13 mouse cellular contexts compared by ENCODE assay signal in the genomic region with DNA sequence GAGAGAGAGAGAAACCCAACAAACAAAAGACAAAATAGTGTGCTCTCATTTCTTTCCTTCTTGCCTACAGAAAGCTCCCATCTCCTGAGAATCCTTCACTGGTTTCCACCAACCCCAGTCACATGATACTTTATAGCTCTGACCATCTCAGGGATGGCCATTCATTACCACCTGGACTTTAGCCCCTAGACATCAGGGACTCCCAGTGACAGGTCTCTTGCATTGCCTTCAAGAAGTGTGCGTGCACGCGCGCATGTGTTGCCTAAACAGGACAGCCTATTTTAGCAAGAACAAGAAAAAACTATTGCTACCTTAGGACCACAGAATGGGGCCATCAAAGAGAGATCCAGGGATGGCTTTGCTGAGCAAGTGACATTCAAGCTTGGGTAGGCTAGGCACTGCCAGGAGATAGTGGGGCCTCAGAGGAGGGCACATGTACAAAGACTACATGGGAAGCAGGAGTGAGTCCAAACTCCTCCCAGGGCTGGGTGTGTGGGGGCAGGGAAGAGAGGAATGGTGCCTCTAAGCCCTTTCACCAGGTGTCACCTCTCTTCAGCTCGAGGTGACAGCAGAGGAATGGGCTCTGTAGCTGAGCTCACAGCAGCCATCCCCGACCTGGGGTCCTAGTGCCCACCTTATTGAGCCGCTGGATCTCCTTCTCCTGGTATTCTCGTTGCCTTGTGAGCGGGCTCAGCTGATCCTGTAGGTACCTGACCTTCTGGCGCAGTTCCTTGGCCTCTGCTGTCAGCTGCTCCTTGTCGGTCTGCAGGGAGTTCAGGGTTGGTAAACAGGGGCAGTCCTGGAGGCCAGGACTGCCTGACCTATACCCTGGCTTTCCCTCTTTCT. TPM values are rescaled to one million over a fixed set of nuclear protein-coding genes. Genes with fewer than 3 reads are reported as not detected.
DNase-seq lines count a peak whose midpoint lies in the region; ATAC-seq and TF ChIP-seq lines count a peak whose summit lies in the region.
"Had no signal": no experiment of that assay in that cellular context is flagged by ENCODE, and none has a peak within 500 bp of the region (broad histone marks: within the 10 kb centered on the region; RNA-seq: fewer than 3 reads in every experiment).

No protein-coding gene starts in this region.

- no peak overlapping the region for H3K4me3 ChIP-seq in heart, adult 2 months
- no peak overlapping the region for H3K4me3 ChIP-seq in CH12.LX (replicated peaks in 1 of 3; ENCODE audit: low read depth in 2 of 3, low read length in 2 of 3, poor library complexity in 1 of 3)
- H3K4me3 ChIP-seq in heart, embryonic 15.5 days = no peak overlapping the region
- H3K4me3 ChIP-seq: hindbrain, embryonic 12.5 days; limb, embryonic 13.5 days had no signal

- dilution Hi-C loops in CH12.LX (cut with MboI; ENCODE audit: extremely low pct_ligation_motif_present, extremely low pct_unique_long_range_greater_than_20kb, low sequenced_read_pairs) = no loop called here

- no peak for TF ChIP-seq RAD21 in CH12.LX (IDR thresholded peaks at IDR 0.05; ENCODE audit: low read depth, low read length)

- H3K9me3 ChIP-seq in CH12.LX (replicated peaks; ENCODE audit: low read length) = peaks cover 3% of the 10 kb centered on the region
- H3K9me3 ChIP-seq in heart, embryonic 15.5 days (replicated peaks) = no peaks in the 10 kb centered on the region
- H3K9me3 ChIP-seq: hindbrain, embryonic 12.5 days; limb, embryonic 13.5 days had no signal

- H3K9ac ChIP-seq in heart, adult 2 months (ENCODE audit: low read depth, low read length) = no peak overlapping the region
- no peak overlapping the region for H3K9ac ChIP-seq in CH12.LX (ENCODE audit: insufficient read depth, low read depth)
- H3K9ac ChIP-seq in heart, embryonic 15.5 days = no peak overlapping the region
- H3K9ac ChIP-seq: hindbrain, embryonic 12.5 days; limb, embryonic 13.5 days had no signal

- TF ChIP-seq POLR2A in heart, adult 2 months (IDR thresholded peaks at IDR 0.05; ENCODE audit: insufficient read depth, low read depth, low read length) = no peak
- TF ChIP-seq POLR2A in CH12.LX (IDR thresholded peaks at IDR 0.05; ENCODE audit: low read depth, low read length) = no peak

- H3K4me1 ChIP-seq in heart, adult 2 months (ENCODE audit: control insufficient read depth, insufficient read depth, low read length) = no peaks in the 10 kb centered on the region
- peaks cover 0 to 33% of the 10 kb centered on the region in 2 experiments; a peak in 2 of 4 replicates for H3K4me1 ChIP-seq in CH12.LX (ENCODE audit: control insufficient read depth in 1 of 2, insufficient read depth in 2 of 2)
- H3K4me1 ChIP-seq in heart, embryonic 15.5 days (replicated peaks) = peaks cover 19% of the 10 kb centered on the region
- H3K4me1 ChIP-seq: hindbrain, embryonic 12.5 days; limb, embryonic 13.5 days had no signal

- WGBS in heart, adult 2 months = 70% methylated on average over 11 of the region's 11 CpGs
- 61% methylated on average over 11 of the region's 11 CpGs for WGBS in heart, embryonic 15.5 days

- 0 out of 2 replicates have a peak, but pooled peaks have one; percentile 6 for TF ChIP-seq EP300 in heart, adult 2 months (IDR thresholded peaks at IDR 0.05; ENCODE audit: insufficient read depth, low read depth, low read length)
- TF ChIP-seq EP300 in CH12.LX (IDR thresholded peaks at IDR 0.05; ENCODE audit: low read length) = no peak

- 0 out of 2 replicates have a peak, but pooled peaks have one; percentile 48 for ATAC-seq in heart, embryonic 15.5 days (replicated peaks; ENCODE audit: insufficient number of reproducible peaks, insufficient read depth, low FRiP score, low read depth)
- ATAC-seq: Patski had no signal

- no peaks in the 10 kb centered on the region for H3K36me3 ChIP-seq in heart, adult 2 months (ENCODE audit: control insufficient read depth, insufficient read depth, low read length)
- peaks cover 86 to 94% of the 10 kb centered on the region in 2 experiments for H3K36me3 ChIP-seq in CH12.LX (replicated peaks in 1 of 2; ENCODE audit: control insufficient read depth in 1 of 2, insufficient read depth in 1 of 2, low read length in 1 of 2)
- peaks cover 70% of the 10 kb centered on the region for H3K36me3 ChIP-seq in heart, embryonic 15.5 days

- in situ Hi-C loops in CH12.LX (cut with MboI; ENCODE audit: low pct_ligation_motif_present, low pct_unique_long_range_greater_than_20kb, low sequenced_read_pairs) = no loop called here

- no peak for DNase-seq in heart, adult 2 months
- DNase-seq in heart, postnatal 4 days = no peak
- DNase-seq in CH12.LX (ENCODE audit: extremely low read depth) = no peak
- DNase-seq in kidney, postnatal 25 days = peak; percentile 70 to 90
- DNase-seq in spleen, postnatal 14 days (ENCODE audit: low spot score in 2 of 2) = no peak
- no peak for DNase-seq in spleen, adult 12 weeks (ENCODE audit: low spot score)
- DNase-seq in Muller cell, postnatal 12 days (ENCODE audit: inconsistent ontology term) = no peak
- DNase-seq: cerebellum, postnatal 36 days; layer of hippocampus, adult 9-11 months had no signal

- H3K79me2 ChIP-seq in heart, adult 2 months (replicated peaks; ENCODE audit: control insufficient read depth, insufficient read depth, low read length) = no peaks in the 10 kb centered on the region
- H3K79me2 ChIP-seq in CH12.LX (replicated peaks; ENCODE audit: control insufficient read depth, extremely low read depth, insufficient read depth, poor library complexity, severe bottlenecking) = no peaks in the 10 kb centered on the region

- H3K27me3 ChIP-seq in heart, adult 2 months (ENCODE audit: control insufficient read depth, insufficient read depth, low read length) = no peaks in the 10 kb centered on the region
- H3K27me3 ChIP-seq in CH12.LX (replicated peaks) = no peaks in the 10 kb centered on the region
- H3K27me3 ChIP-seq in heart, embryonic 15.5 days = no peaks in the 10 kb centered on the region
- H3K27me3 ChIP-seq: hindbrain, embryonic 12.5 days; limb, embryonic 13.5 days; Patski had no signal

- H3K27ac ChIP-seq in heart, adult 2 months = peak overlapping the region; percentile 62
- no peak overlapping the region for H3K27ac ChIP-seq in CH12.LX (ENCODE audit: insufficient read depth, low read depth)
- H3K27ac ChIP-seq in heart, embryonic 15.5 days = peak overlapping the region; percentile 69
- H3K27ac ChIP-seq: hindbrain, embryonic 12.5 days; limb, embryonic 13.5 days had no signal

- TF ChIP-seq CTCF in heart, adult 2 months (IDR thresholded peaks at IDR 0.05) = no peak
- no peak for TF ChIP-seq CTCF in CH12.LX (conservative IDR thresholded peaks at IDR 0.05 in 1 of 2, IDR thresholded peaks at IDR 0.05 in 1 of 2; ENCODE audit: low read depth in 2 of 2, low read length in 2 of 2)

- intact Hi-C loops in heart, adult 2 months (cut with DNase I) = no loop called here

- H3K4me2 ChIP-seq in CH12.LX (ENCODE audit: insufficient read depth, low read depth, poor library complexity, severe bottlenecking) = no peak overlapping the region
- H3K4me2 ChIP-seq in heart, embryonic 15.5 days = no peak overlapping the region
- H3K4me2 ChIP-seq: hindbrain, embryonic 12.5 days; limb, embryonic 13.5 days had no signal

TF ChIP-seq in CH12.LX, 34 proteins besides CTCF, POLR2A, EP300 and RAD21:
- 0 out of 2 replicates have a peak, but pooled peaks have one; percentile 9 for TF ChIP-seq POLR2AphosphoS2 (IDR thresholded peaks at IDR 0.05; ENCODE audit: low read depth, low read length)
- TF ChIP-seq USF2 (conservative IDR thresholded peaks at IDR 0.05; ENCODE audit: low read depth, low read length) = no peak

RNA-seq across cellular contexts. Expression of a gene that starts 18.1 kb away (rescaled TPM):
- 100 to 1,000 TPM; 219 to 246 TPM for total RNA-seq in heart, adult 2 months (2021)
- 362 and 401 TPM in 2 replicates for polyA plus RNA-seq in heart, adult 2 months (2012; rRNA removed)
- 100 to 1,000 TPM; 153 to 177 TPM for total RNA-seq in heart, postnatal 4 days (2021)
- total RNA-seq in CH12.LX (2012; rRNA removed) = 0.25 TPM in 1 of 2 replicates, not detected in the other
- total RNA-seq in CH12.LX (2014; rRNA removed) = not detected in 2 replicates
- polyA plus RNA-seq in CH12.LX (2012; ENCODE audit: insufficient read length, low read depth) = 0.63 and 0.90 TPM in 2 replicates
- 751 and 850 TPM in 2 replicates for polyA plus RNA-seq in heart, embryonic 15.5 days (2015; fragmentation: Nextera tagmentation; extraction: Ambion mirVana)

RNA-seq across cellular contexts. Expression of a gene that starts 42.4 kb away (rescaled TPM):
- total RNA-seq in heart, adult 2 months (2021) = 10 to 100 TPM; 25.9 to 34.4 TPM
- polyA plus RNA-seq in heart, adult 2 months (2012; rRNA removed) = 26.6 and 31.9 TPM in 2 replicates
- 10 to 100 TPM; 29.5 to 33.7 TPM for total RNA-seq in heart, postnatal 4 days (2021)
- total RNA-seq in CH12.LX (2012; rRNA removed) (67.8 and 76.2 TPM in 2 replicates), CH12.LX (2014; rRNA removed) (34.9 and 36.1 TPM in 2 replicates)
- polyA plus RNA-seq in CH12.LX (2012; ENCODE audit: insufficient read length, low read depth) = 134 and 137 TPM in 2 replicates
- polyA plus RNA-seq in heart, embryonic 15.5 days (2015; fragmentation: Nextera tagmentation; extraction: Ambion mirVana) = 20.3 and 24.3 TPM in 2 replicates

RNA-seq across cellular contexts. Expression of a gene that starts 54.2 kb away (rescaled TPM):
- 100 to 1,000 TPM; 258 to 297 TPM for total RNA-seq in heart, adult 2 months (2021)
- 477 and 498 TPM in 2 replicates for polyA plus RNA-seq in heart, adult 2 months (2012; rRNA removed)
- 100 to 1,000 TPM; 364 to 393 TPM for total RNA-seq in heart, postnatal 4 days (2021)
- total RNA-seq in CH12.LX (2012; rRNA removed) (1,034 and 1,097 TPM in 2 replicates), CH12.LX (2014; rRNA removed) (1,162 and 1,228 TPM in 2 replicates)
- polyA plus RNA-seq in CH12.LX (2012; ENCODE audit: insufficient read length, low read depth) = 854 and 997 TPM in 2 replicates
- 497 and 753 TPM in 2 replicates for polyA plus RNA-seq in heart, embryonic 15.5 days (2015; fragmentation: Nextera tagmentation; extraction: Ambion mirVana)

RNA-seq across cellular contexts. Expression of a gene that starts 59.6 kb away (rescaled TPM):
- total RNA-seq in heart, adult 2 months (2021) = 10 to 100 TPM; 38.6 to 40.1 TPM
- polyA plus RNA-seq in heart, adult 2 months (2012; rRNA removed) = 11.1 and 20.0 TPM in 2 replicates
- total RNA-seq in heart, postnatal 4 days (2021) = 10 to 100 TPM; 20.3 to 28.3 TPM
- total RNA-seq in CH12.LX (2012; rRNA removed) (18.2 and 23.1 TPM in 2 replicates), CH12.LX (2014; rRNA removed) (15.5 and 18.6 TPM in 2 replicates)
- polyA plus RNA-seq in CH12.LX (2012; ENCODE audit: insufficient read length, low read depth) = 55.8 and 64.4 TPM in 2 replicates
- polyA plus RNA-seq in heart, embryonic 15.5 days (2015; fragmentation: Nextera tagmentation; extraction: Ambion mirVana) = 17.5 and 24.7 TPM in 2 replicates

Comparison
In these comparisons a context has a peak if more than half of its experiments do, and no peak if none do; other contexts are left out.
1. DNase-seq: peak in kidney, postnatal 25 days (2 of 2); none in heart, adult 2 months (0 of 2), heart, postnatal 4 days (single experiment), CH12.LX (single experiment), spleen, postnatal 14 days (0 of 2), spleen, adult 12 weeks (single experiment) and Muller cell, postnatal 12 days (single experiment).
2. RNA of a gene that starts 18.1 kb away (total RNA-seq): 219 to 246 TPM in heart, adult 2 months and 153 to 177 TPM in heart, postnatal 4 days; 0.25 TPM in CH12.LX; every median in the first group is over 100 times any median in the second.